Mouse (Mus musculus) C3H10T1/2 (cell line): Measurements from ENCODE around the gene Rcvrn. TPM values are rescaled to one million over a fixed set of nuclear protein-coding genes. Genes with fewer than 3 reads are reported as not detected.

ENCODE experiments used
- polyA plus RNA-seq, 2 experiments: library from polyadenylated mRNA; unstranded; fragments of >200 nt; fragmentation: generic; extraction: Trizol; gene quantifications; one replicate each; pipeline ENCODE4 v1.2.1; 2012; ENCODE audit warnings: missing spikeins in 2 of 2

Rcvrn gene
- polyA plus RNA-seq = not detected

DNA sequence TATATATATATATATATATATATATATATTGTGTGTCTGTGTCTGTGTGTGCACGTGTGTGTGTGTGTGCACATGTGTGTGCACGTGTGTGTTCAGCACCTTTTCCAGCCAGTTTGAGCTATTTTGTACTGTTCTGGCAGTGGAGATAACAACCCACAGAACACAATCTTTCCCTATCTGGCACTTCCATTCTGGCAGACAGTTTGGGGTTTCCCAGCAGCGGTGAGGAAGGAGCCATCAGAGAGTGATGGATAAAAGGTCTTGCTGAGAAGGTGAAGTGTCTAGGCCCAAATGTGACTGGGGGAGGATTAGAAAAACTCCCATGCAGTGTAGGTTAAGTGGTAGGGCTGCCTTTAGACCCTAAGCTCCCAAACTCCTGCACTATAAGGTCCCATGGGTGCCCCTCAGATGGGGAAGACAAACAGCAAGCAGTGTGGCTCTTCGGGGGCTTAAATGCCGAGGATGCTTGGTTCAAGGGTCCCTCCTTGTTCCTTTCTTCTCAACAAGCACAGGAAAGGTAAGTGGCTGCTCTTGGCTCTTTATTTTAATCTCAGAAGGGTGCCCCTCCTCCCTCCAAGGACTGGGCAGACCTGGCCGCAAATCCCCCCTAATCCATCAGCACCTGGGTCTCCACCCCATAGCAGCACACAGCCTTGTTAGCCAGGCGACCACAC is at the start of gene Rcvrn:
Rcvrn (plus strand) TSS at position 624 of the 674 bp plus-strand sequence.

Other genes with a start within 250 kb of the Rcvrn start
- gene Gas7, start 239.9 kb upstream of the Rcvrn start, polyA plus RNA-seq = 10 to 100 TPM in 1 of 2 experiments, under 1 TPM in 1; 0.29 to 13.7 TPM
- under 1 TPM in 1 of 2 experiments, not detected in 1; 0.05 TPM for gene Glp2r, start 75.8 kb downstream of the Rcvrn start, polyA plus RNA-seq
- gene Gsg1l2, start 79.3 kb downstream of the Rcvrn start, polyA plus RNA-seq = not detected
- gene Dhrs7c, start 102.9 kb downstream of the Rcvrn start, polyA plus RNA-seq = not detected
- gene Usp43, start 226.8 kb downstream of the Rcvrn start, polyA plus RNA-seq = not detected